Mouse (Mus musculus): ENCODE data around the gene Ppp1r12c. TPM values are rescaled to one million over a fixed set of nuclear protein-coding genes. Genes with fewer than 3 reads are reported as not detected.
"Not testable (repeated sequence)": the region's sequence is repeated elsewhere in the genome, so short reads cannot be mapped to it uniquely, and the experiment has no call there.

The Ppp1r12c gene
- total and polyA plus RNA-seq, 3 experiments: 55.8 to 103 (median 71.0) TPM

GRCm38 (mm10) chr7:4532005-4532729 is 30.7 kb upstream of the Ppp1r12c start, which contains the start of gene Dnaaf3:
Dnaaf3 (minus strand) TSS chr7:4532453.
- peak within 1 kb of the TSS; percentile 4 for H3K4me2 ChIP-seq (ENCODE audit: insufficient read depth, low read depth, poor library complexity, severe bottlenecking)
- peaks cover 32% of the 10 kb centered on the region for H3K27me3 ChIP-seq (replicated peaks)
- H3K4me3 ChIP-seq (replicated peaks in 1 of 3; ENCODE audit: low read depth in 2 of 3, low read length in 2 of 3, poor library complexity in 1 of 3): peak within 1 kb of the TSS in 1 of 3 experiments; percentile 37
- no peaks in the 10 kb centered on the region for H3K79me2 ChIP-seq (replicated peaks; ENCODE audit: control insufficient read depth, extremely low read depth, insufficient read depth, poor library complexity, severe bottlenecking)
- TF ChIP-seq KAT2A (IDR thresholded peaks at IDR 0.05; ENCODE audit: insufficient replicate concordance, low read length) (no peak), MXI1 (IDR thresholded peaks at IDR 0.05; ENCODE audit: low read depth, low read length) (peak; percentile 61; the same call in 1 of the 2 replicates), CHD2 (IDR thresholded peaks at IDR 0.05; ENCODE audit: low read length) (0 out of 2 replicates have a peak, but pooled peaks have one; percentile 49)
- no peak within 1 kb of the TSS for H3K9ac ChIP-seq (ENCODE audit: insufficient read depth, low read depth)
- dilution Hi-C loops (cut with MboI; ENCODE audit: extremely low pct_ligation_motif_present, extremely low pct_unique_long_range_greater_than_20kb, low sequenced_read_pairs): no loop called here
- in situ Hi-C loops (cut with MboI; ENCODE audit: low pct_ligation_motif_present, low pct_unique_long_range_greater_than_20kb, low sequenced_read_pairs): no loop called here
- DNase-seq (ENCODE audit: extremely low read depth): no peak
- H3K9me3 ChIP-seq (replicated peaks; ENCODE audit: low read length): no peaks in the 10 kb centered on the region
- H3K4me1 ChIP-seq (ENCODE audit: control insufficient read depth in 1 of 2, insufficient read depth in 2 of 2): peaks cover 7 to 8% of the 10 kb centered on the region in 2 experiments
- H3K36me3 ChIP-seq (replicated peaks in 1 of 2; ENCODE audit: control insufficient read depth in 1 of 2, insufficient read depth in 1 of 2, low read length in 1 of 2): no peaks in the 10 kb centered on the region
- H3K27ac ChIP-seq (ENCODE audit: insufficient read depth, low read depth): no peak within 1 kb of the TSS

DNA sequence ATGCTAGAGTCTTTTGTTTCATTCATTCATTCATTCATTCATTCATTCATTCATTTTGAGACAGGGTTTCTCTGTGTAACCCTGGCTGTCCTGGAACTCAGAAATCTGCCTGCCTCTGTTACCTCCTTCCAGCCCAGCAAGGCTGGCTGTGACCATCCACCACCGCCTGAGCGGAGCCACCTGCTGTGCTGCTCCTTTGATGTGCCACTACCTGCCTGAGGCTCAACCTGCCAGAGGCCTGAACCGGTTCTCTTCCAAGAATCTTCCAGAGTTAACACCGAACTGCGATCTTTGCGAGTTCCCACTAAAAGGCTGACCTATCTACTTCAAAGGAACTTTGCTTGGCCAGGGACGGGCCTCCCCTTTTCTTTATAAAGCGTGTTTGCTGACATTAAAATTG is 28.7 kb upstream of the Ppp1r12c start:
- dilution Hi-C loops (cut with MboI; ENCODE audit: extremely low pct_ligation_motif_present, extremely low pct_unique_long_range_greater_than_20kb, low sequenced_read_pairs); H3K79me2 ChIP-seq (replicated peaks; ENCODE audit: control insufficient read depth, extremely low read depth, insufficient read depth, poor library complexity, severe bottlenecking); DNase-seq (ENCODE audit: extremely low read depth); in situ Hi-C loops (cut with MboI; ENCODE audit: low pct_ligation_motif_present, low pct_unique_long_range_greater_than_20kb, low sequenced_read_pairs); H3K4me3 ChIP-seq (replicated peaks in 1 of 3; ENCODE audit: low read depth in 2 of 3, low read length in 2 of 3, poor library complexity in 1 of 3); H3K4me2 ChIP-seq (ENCODE audit: insufficient read depth, low read depth, poor library complexity, severe bottlenecking); H3K36me3 ChIP-seq (replicated peaks in 1 of 2; ENCODE audit: control insufficient read depth in 1 of 2, insufficient read depth in 1 of 2, low read length in 1 of 2); H3K9ac ChIP-seq (ENCODE audit: insufficient read depth, low read depth); H3K27ac ChIP-seq (ENCODE audit: insufficient read depth, low read depth); H3K9me3 ChIP-seq (replicated peaks; ENCODE audit: low read length): not testable (repeated sequence)
- H3K4me1 ChIP-seq (ENCODE audit: control insufficient read depth in 1 of 2, insufficient read depth in 2 of 2): peaks cover 7 to 12% of the 10 kb centered on the region in 2 experiments
- peaks cover 20% of the 10 kb centered on the region for H3K27me3 ChIP-seq (replicated peaks)

- no peak overlapping the region for H3K9ac ChIP-seq (ENCODE audit: insufficient read depth, low read depth)
- H3K27me3 ChIP-seq (replicated peaks): peaks cover 4% of the 10 kb centered on the region
- no peak overlapping the region for H3K27ac ChIP-seq (ENCODE audit: insufficient read depth, low read depth)
- no peaks in the 10 kb centered on the region for H3K79me2 ChIP-seq (replicated peaks; ENCODE audit: control insufficient read depth, extremely low read depth, insufficient read depth, poor library complexity, severe bottlenecking)
- H3K4me2 ChIP-seq (ENCODE audit: insufficient read depth, low read depth, poor library complexity, severe bottlenecking): peak overlapping the region; percentile 40; the same call in 1 of the 2 replicates
- peak overlapping the region in 2 of 3 experiments; percentile 30 to 52 for H3K4me3 ChIP-seq (replicated peaks in 1 of 3; ENCODE audit: low read depth in 2 of 3, low read length in 2 of 3, poor library complexity in 1 of 3)
- H3K4me1 ChIP-seq (ENCODE audit: control insufficient read depth in 1 of 2, insufficient read depth in 2 of 2): peaks cover 7 to 12% of the 10 kb centered on the region in 2 experiments
- no peaks in the 10 kb centered on the region for H3K9me3 ChIP-seq (replicated peaks; ENCODE audit: low read length)
- DNase-seq (ENCODE audit: extremely low read depth): no peak
- dilution Hi-C loops (cut with MboI; ENCODE audit: extremely low pct_ligation_motif_present, extremely low pct_unique_long_range_greater_than_20kb, low sequenced_read_pairs): no loop called here
- no peak for TF ChIP-seq UBTF (IDR thresholded peaks at IDR 0.05; ENCODE audit: low read depth, low read length)
- TF ChIP-seq MXI1 (IDR thresholded peaks at IDR 0.05; ENCODE audit: low read depth, low read length): no peak
- TF ChIP-seq MYC (IDR thresholded peaks at IDR 0.05; ENCODE audit: low read depth, low read length): no peak
- no peaks in the 10 kb centered on the region for H3K36me3 ChIP-seq (replicated peaks in 1 of 2; ENCODE audit: control insufficient read depth in 1 of 2, insufficient read depth in 1 of 2, low read length in 1 of 2)
- in situ Hi-C loops (cut with MboI; ENCODE audit: low pct_ligation_motif_present, low pct_unique_long_range_greater_than_20kb, low sequenced_read_pairs): loop anchor here (5.0 kb wide), 1 partner anchor 50 kb away; no protein-coding TSS in a partner anchor
Observed at GRCm38 (mm10) chr7:4527302-4527689, 25.8 kb upstream of the Ppp1r12c start.
